Mouse (Mus musculus) kidney, embryonic 16.5 days (tissue): ENCODE data around the gene Bfsp2. TPM values are rescaled to one million over a fixed set of nuclear protein-coding genes. Genes with fewer than 3 reads are reported as not detected.
A peak's percentile ranks its signal among the peaks of the same experiment; 100 is the strongest.

ENCODE experiments used
- ATAC-seq: fragments of 200-750 bp; cut with Nextera tagmentation; 2 replicates; pipeline ENCODE4 v1.8.0; 2017; ENCODE audit warnings: moderate TSS enrichment; ENCODE audit not compliant: low FRiP score, low TSS enrichment
- H3K27ac ChIP-seq: fragments of 300-500 bp; sonication (generic); 2 replicates; pipeline ENCODE4 v1.5.1; 2014; ENCODE audit warnings: low read length
- H3K27me3 ChIP-seq: fragments of 300-500 bp; sonication (generic); 2 replicates; pipeline ENCODE4 v1.6.1; 2014; ENCODE audit warnings: low read length, control low read depth, mixed read lengths; ENCODE audit not compliant: insufficient read depth
- H3K36me3 ChIP-seq: fragments of 300-500 bp; sonication (generic); 2 replicates; pipeline ENCODE4 v1.6.1; 2014; ENCODE audit warnings: low read length, control low read depth, mixed read lengths; ENCODE audit not compliant: insufficient read depth
- H3K4me1 ChIP-seq: fragments of 300-500 bp; sonication (generic); 2 replicates; pipeline ENCODE4 v1.6.1; 2014; ENCODE audit warnings: low read length, control low read depth, mixed read lengths; ENCODE audit not compliant: insufficient read depth
- H3K4me2 ChIP-seq: fragments of 300-500 bp; sonication (generic); replicated peaks from 2 replicates; pipeline ENCODE4 v1.6.1; 2014; ENCODE audit warnings: low read depth, low read length
- H3K4me3 ChIP-seq: fragments of 300-500 bp; sonication (generic); 2 replicates; pipeline ENCODE4 v1.5.1; 2014; ENCODE audit warnings: mild to moderate bottlenecking, low read length
- H3K9ac ChIP-seq: fragments of 300-500 bp; sonication (generic); replicated peaks from 2 replicates; pipeline ENCODE4 v1.6.1; 2014; ENCODE audit warnings: low read length
- H3K9me3 ChIP-seq: fragments of 300-500 bp; sonication (generic); 2 replicates; pipeline ENCODE4 v1.6.1; 2016; ENCODE audit warnings: low read length, control low read depth
- WGBS: fragments of 180-500 bp; shearing (Covaris S2); extraction: QIAGEN DNeasy Blood & Tissue Kit; methylation state at CpG from one replicate; pipeline ENCODE4 v1.1.7; 2014; 5-methylcytosine and 5-hydroxymethylcytosine counted together
- polyA plus RNA-seq: library from polyadenylated mRNA; unstranded; fragments of >200 nt; fragmentation: Nextera tagmentation; extraction: Ambion mirVana; gene quantifications from 2 replicates; pipeline ENCODE4 v1.2.1, GENCODE M21; 2015

Gene Bfsp2
- polyA plus RNA-seq = 0.54 and 0.57 TPM in 2 replicates

- H3K9ac ChIP-seq = no peak within 1 kb of the TSS
- no peaks in the 10 kb centered on the region for H3K9me3 ChIP-seq
- H3K36me3 ChIP-seq = no peaks in the 10 kb centered on the region
- no peak; the same call in 1 of the 2 replicates for ATAC-seq
- peaks cover 14% of the 10 kb centered on the region for H3K4me1 ChIP-seq
- no peak within 1 kb of the TSS for H3K4me2 ChIP-seq
- H3K27ac ChIP-seq = no peak within 1 kb of the TSS
- no peaks in the 10 kb centered on the region for H3K27me3 ChIP-seq
- WGBS = 85% methylated on average over 9 of the region's 9 CpGs
- H3K4me3 ChIP-seq = no peak within 1 kb of the TSS
Measured at GRCm38 (mm10) chr9:103480044-103480576, at the start of gene Bfsp2. Gene Bfsp2 (minus strand): TSS chr9:103480420.

- H3K36me3 ChIP-seq = no peaks in the 10 kb centered on the region
- H3K27ac ChIP-seq = no peak overlapping the region
- no peaks in the 10 kb centered on the region for H3K9me3 ChIP-seq
- H3K4me2 ChIP-seq = 0 out of 2 replicates have a peak overlapping the region, but pooled peaks have one; percentile 5
- no peak overlapping the region for H3K9ac ChIP-seq
- no peaks in the 10 kb centered on the region for H3K27me3 ChIP-seq
- H3K4me3 ChIP-seq = no peak overlapping the region
- WGBS = 18% methylated on average over 10 of the region's 10 CpGs
- H3K4me1 ChIP-seq = peaks cover 33% of the 10 kb centered on the region
- peak; percentile 47; the same call in 1 of the 2 replicates for ATAC-seq
Measured at GRCm38 (mm10) chr9:103525041-103525537, 44.9 kb upstream of the Bfsp2 start.

DNA sequence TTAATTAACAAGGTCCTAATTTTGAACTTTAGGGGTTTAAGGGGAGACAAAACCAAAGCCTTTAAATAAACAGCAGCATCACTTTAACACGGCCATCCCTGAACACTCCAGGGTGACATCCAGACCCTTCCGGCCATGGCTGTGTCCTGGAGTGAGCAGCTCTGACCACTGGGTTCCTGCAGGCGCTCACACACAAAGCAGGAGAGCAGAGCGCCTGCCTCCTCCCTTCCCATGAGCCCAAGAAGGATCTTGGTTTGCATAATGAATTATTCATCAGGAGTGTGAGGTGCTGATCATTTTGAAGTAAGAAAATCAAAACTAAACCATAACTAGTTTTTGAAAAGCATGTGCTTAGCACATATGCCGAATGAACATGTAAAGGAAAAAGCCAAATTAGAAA is 44.4 kb upstream of the Bfsp2 start:
- H3K9ac ChIP-seq = no peak overlapping the region
- no peak overlapping the region for H3K27ac ChIP-seq
- no peaks in the 10 kb centered on the region for H3K36me3 ChIP-seq
- peaks cover 33% of the 10 kb centered on the region for H3K4me1 ChIP-seq
- 33% methylated on average over 5 of the region's 5 CpGs for WGBS
- no peaks in the 10 kb centered on the region for H3K27me3 ChIP-seq
- 0 out of 2 replicates have a peak overlapping the region, but pooled peaks have one; percentile 5 for H3K4me2 ChIP-seq
- no peak overlapping the region for H3K4me3 ChIP-seq
- ATAC-seq = peak; percentile 50; the same call in 1 of the 2 replicates
- no peaks in the 10 kb centered on the region for H3K9me3 ChIP-seq

DNA sequence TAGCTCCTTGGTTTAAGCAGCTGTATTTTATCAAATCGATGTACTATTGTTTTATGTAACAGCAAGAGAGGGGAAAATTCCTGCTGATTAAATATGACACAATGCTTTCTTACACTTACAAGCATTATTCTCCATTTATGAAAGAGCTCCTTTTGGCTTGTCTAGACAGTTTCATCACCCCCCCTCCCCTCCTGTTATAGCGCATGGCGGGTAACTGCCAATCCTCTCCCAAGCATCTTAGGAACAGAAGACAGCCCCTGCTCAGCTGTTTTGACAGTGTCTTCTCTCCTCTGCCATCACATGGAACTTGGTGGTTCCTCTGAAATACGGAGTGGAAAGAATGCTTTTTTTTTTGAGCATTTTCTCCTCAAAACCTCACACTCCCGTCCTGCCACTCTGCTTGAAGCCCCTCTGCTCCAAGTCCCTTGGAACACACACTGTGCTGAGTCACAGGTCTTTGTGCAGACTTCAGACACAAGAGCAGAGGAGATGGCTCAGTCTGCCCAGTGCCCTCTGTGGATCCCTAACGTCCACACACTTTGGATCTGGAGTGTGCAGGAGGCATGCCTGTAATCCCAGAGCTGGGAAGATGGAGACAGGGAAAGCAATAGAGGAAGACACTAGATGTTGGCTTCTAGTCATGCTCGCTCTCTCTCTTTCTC is 43.7 kb upstream of the Bfsp2 start:
- WGBS = 65% methylated on average over 7 of the region's 7 CpGs
- H3K4me1 ChIP-seq = peaks cover 33% of the 10 kb centered on the region
- H3K36me3 ChIP-seq = no peaks in the 10 kb centered on the region
- H3K27ac ChIP-seq = no peak overlapping the region
- H3K9me3 ChIP-seq = no peaks in the 10 kb centered on the region
- ATAC-seq = no peak
- no peaks in the 10 kb centered on the region for H3K27me3 ChIP-seq
- H3K9ac ChIP-seq = no peak overlapping the region
- H3K4me3 ChIP-seq = no peak overlapping the region
- no peak overlapping the region for H3K4me2 ChIP-seq

DNA sequence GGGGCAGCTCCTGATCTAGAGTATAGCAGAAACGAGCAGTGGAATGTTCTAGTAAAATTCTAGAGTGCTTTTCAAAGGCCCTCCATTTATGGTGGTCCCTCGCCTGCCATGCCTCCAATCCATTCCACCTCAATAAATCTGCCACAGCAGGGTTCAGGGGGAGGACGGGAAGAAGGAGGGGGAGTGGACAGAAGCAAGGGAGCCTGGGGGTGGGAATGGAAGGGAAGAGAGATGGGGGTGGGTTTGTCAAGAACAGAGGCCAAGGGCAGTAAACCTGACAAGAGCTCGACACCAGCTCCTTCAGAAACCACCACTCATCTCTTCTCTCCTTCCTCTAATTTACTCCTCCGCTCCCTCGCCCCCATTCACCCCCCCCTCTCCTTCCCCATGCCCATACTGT is 42.8 kb upstream of the Bfsp2 start:
- no peak overlapping the region for H3K4me3 ChIP-seq
- no peaks in the 10 kb centered on the region for H3K9me3 ChIP-seq
- WGBS = 4% methylated on average over 4 of the region's 6 CpGs
- H3K36me3 ChIP-seq = no peaks in the 10 kb centered on the region
- ATAC-seq = peak; percentile 21
- H3K27ac ChIP-seq = no peak overlapping the region
- no peak overlapping the region for H3K4me2 ChIP-seq
- no peak overlapping the region for H3K9ac ChIP-seq
- peaks cover 33% of the 10 kb centered on the region for H3K4me1 ChIP-seq
- H3K27me3 ChIP-seq = no peaks in the 10 kb centered on the region

GRCm38 (mm10) chr9:103513884-103514283 is 33.7 kb upstream of the Bfsp2 start:
- Histone ChIP-seq H3K27me3 (no peaks in the 10 kb centered on the region), H3K27ac (no peak overlapping the region)

GRCm38 (mm10) chr9:103512257-103512656 is 32.0 kb upstream of the Bfsp2 start:
- H3K9ac ChIP-seq = no peak overlapping the region
- H3K27me3 ChIP-seq = no peaks in the 10 kb centered on the region
- 34% methylated on average over 6 of the region's 6 CpGs for WGBS
- H3K4me3 ChIP-seq = no peak overlapping the region
- no peak overlapping the region for H3K27ac ChIP-seq
- no peak overlapping the region for H3K4me2 ChIP-seq
- H3K4me1 ChIP-seq = peaks cover 8% of the 10 kb centered on the region; the same call in 1 of the 2 replicates
- H3K36me3 ChIP-seq = no peaks in the 10 kb centered on the region
- ATAC-seq = peak; percentile 24; the same call in 1 of the 2 replicates
- no peaks in the 10 kb centered on the region for H3K9me3 ChIP-seq

More at GRCm38 (mm10) chr9:103513884-103514283, 33.7 kb upstream of the Bfsp2 start:
- Histone ChIP-seq H3K4me1 (0 out of 2 replicates have a peak, but pooled peaks cover 7% of the 10 kb centered on the region), H3K9ac (no peak overlapping the region), H3K36me3 (no peaks in the 10 kb centered on the region), H3K4me2 (no peak overlapping the region), H3K9me3 (no peaks in the 10 kb centered on the region), H3K4me3 (no peak overlapping the region)
- ATAC-seq = no peak
- 72% methylated on average over 2 of the region's 2 CpGs for WGBS

GRCm38 (mm10) chr9:103506968-103507584 is 26.9 kb upstream of the Bfsp2 start:
- Histone ChIP-seq H3K9ac (no peak overlapping the region), H3K27ac (0 out of 2 replicates have a peak overlapping the region, but pooled peaks have one; percentile 13), H3K36me3 (0 out of 2 replicates have a peak, but pooled peaks cover 3% of the 10 kb centered on the region), H3K4me2 (no peak overlapping the region), H3K4me1 (peaks cover 25% of the 10 kb centered on the region), H3K9me3 (no peaks in the 10 kb centered on the region), H3K4me3 (no peak overlapping the region), H3K27me3 (no peaks in the 10 kb centered on the region)
- WGBS = 46% methylated on average over 7 of the region's 7 CpGs
- peak; percentile 23; the same call in 1 of the 2 replicates for ATAC-seq

DNA sequence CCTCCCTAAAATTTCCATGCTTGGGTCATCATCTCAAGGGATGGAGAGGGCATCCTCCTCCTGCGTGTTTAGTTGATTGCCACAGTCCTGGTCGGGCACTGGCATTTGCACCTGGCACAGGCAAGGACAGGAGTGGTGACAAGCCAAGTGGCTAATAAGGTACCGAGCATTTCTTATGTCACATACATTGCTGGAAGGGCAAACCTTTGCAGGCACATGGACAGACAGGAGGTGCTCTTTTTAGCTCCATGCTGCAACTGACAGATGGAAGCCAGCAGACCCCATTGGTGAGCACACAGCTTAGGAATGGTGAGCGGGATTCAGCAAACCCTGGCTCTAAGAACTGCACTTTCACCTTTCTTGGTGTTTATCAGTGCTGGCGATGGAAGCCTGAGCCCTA is 24.8 kb upstream of the Bfsp2 start:
- Histone ChIP-seq H3K27ac (no peak overlapping the region), H3K4me2 (no peak overlapping the region), H3K27me3 (peaks cover 3% of the 10 kb centered on the region; the same call in 1 of the 2 replicates), H3K4me1 (peaks cover 30% of the 10 kb centered on the region), H3K9ac (no peak overlapping the region), H3K9me3 (no peaks in the 10 kb centered on the region), H3K36me3 (0 out of 2 replicates have a peak, but pooled peaks cover 3% of the 10 kb centered on the region), H3K4me3 (no peak overlapping the region)
- WGBS = 66% methylated on average over 5 of the region's 5 CpGs
- ATAC-seq = no peak
